Mouse (Mus musculus) megakaryocyte-erythroid progenitor cell, adult 5-6 weeks (primary cell): ENCODE results near the gene Pcsk4. TPM values are rescaled to one million over a fixed set of nuclear protein-coding genes. Genes with fewer than 3 reads are reported as not detected.

Source experiments
- ATAC-seq: replicated peaks from 2 replicates; pipeline ENCODE4 v1.8.0; 2016; ENCODE audit warnings: mild to moderate bottlenecking, inconsistent platforms; ENCODE audit not compliant: severe bottlenecking, poor library complexity, low FRiP score, low TSS enrichment
- total RNA-seq, 2 experiments: library from RNA; stranded (forward) in 1 of 2; stranded (reverse) in 1 of 2; fragments of 200-1000, 215-1000 nt in 1 of 2; fragments of >200 nt in 1 of 2; fragmentation: Nextera tagmentation in 1 of 2; gene quantifications; 2 replicates each; pipeline ENCODE4 v1.2.3; 2014 to 2017

Pcsk4 gene
- total RNA-seq, 2 experiments from 2014 or later = 1.6 to 16.1 TPM

DNA sequence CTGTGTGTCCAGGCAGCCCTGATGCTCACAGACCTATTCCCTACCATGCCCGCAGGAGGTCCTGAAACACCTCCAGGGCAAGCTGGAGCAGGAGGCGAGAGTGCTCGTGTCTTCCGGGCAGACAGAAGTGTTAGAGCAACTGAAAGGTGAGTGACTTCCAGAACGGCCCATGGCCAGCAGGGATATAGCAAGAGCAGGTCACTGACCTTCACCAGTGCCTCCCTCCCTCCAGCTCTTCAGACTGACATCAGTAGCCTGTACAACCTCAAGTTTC, 27.3 kb downstream of the Pcsk4 start:
- ATAC-seq = no peak

GRCm38 (mm10) chr10:80301256-80302081, 27.8 kb downstream of the Pcsk4 start:
- ATAC-seq = no peak

GRCm38 (mm10) chr10:80300672-80301181, 28.6 kb downstream of the Pcsk4 start:
- no peak for ATAC-seq

GRCm38 (mm10) chr10:80299824-80300223, 29.5 kb downstream of the Pcsk4 start:
- no peak for ATAC-seq

DNA sequence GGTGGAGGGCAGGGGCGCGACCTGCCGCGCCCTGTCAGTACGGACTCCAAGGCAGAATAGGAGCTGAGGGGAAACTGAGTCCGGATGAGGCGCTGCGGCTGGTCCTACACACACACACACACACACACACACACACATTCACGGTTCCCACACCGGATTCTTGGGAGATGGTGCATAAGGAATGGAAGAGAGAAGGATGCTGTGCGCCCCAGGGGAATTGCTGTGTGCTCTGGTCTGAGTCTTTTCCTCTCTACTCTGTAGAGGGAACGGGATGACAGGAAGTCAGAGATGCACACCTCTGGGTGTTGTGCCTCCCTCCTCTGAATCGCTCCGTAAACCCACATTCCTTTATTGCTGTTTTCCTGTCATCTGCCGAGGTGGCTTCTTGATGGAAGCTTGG, 30.0 kb downstream of the Pcsk4 start:
- no peak for ATAC-seq

- ATAC-seq = no peak
Measured at GRCm38 (mm10) chr10:80298571-80299281, 30.6 kb downstream of the Pcsk4 start.

DNA sequence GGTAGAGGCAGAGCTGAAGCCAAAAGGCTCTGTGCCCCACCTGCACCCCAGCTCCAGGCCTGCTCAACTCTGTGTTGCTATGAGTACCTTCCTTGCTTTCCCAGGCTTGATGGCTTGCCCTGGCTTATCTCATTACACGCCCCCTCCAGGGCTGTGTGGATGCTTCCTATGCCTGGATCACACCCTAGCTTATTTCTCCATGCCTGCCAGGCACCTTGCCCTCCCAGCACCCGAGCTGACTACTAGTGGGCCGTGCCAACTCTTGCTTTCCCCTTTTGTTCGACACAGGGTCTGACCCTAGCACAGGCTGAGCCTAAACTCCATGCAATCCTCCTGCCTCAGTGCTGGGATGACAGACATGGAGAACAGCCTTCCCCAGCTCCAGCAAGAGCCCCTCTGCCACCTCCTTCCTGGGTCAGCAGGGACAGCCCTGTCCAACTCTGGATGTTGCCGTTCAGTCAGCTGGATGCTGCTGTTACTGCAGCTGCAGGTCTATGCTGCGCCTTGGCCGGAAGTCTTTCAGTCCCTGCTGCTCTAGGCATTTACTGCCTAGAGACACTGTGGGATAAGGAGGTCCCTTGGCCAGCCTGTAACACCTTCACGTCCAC, 31.7 kb downstream of the Pcsk4 start:
- ATAC-seq = no peak

DNA sequence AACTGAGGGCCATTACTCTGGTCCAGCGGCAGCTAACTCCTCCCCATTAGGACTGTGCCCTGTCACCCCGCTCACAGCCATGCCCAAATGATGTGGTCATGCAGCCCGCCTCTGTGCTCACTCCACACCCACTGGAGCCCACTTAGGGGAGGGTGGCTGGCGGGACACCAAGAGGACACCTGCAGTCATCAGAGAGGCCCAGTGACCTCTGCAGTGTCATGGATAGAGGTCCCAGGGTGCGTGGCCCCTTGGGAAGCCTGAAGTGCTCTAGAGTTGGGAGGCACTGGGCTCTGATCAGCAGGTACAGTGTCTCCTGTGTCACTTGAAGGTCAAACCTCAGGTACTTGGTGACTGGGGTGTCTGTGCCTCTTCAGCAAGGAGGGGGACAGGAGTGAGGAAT, 32.5 kb downstream of the Pcsk4 start:
- ATAC-seq = no peak

DNA sequence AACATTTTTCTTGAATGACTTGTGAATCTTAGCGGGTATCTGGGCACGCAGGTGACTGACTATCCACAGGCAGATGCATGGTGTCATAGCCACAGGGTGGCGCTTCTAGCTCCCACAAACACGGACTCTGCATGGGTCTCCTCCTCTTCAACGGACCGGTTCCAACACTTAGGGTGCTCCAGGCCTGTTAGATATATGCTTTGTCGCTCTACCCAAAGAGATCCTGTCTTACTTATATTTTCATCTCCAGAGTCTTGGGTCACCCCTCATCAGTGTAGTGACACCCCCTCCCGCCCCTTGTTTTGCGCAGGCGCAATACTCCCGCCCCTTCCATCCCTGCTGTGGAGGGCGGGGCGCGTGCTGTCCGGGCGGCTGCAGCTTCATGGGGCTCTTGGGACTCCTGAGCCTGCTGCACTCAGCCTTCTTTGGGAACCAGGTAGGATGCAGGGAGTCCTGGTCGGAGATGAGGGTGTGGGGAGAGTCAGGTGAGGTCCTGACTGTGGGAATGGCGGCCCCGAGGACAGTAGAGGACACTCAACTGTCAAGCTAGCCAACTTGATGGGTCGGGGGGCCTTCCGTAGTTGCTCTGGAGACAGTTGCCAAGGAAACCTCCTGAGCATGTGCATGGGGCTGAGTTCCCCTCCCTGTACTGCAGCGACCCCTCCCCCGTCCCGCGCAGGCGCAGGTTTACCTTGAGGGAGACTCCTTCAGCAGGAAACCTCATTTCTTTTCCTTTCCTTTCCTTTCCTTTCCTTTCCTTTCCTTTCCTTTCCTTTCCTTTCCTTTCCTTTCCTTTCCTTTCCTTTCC, 33.5 kb downstream of the Pcsk4 start, which contains the start of gene Apc2:
Gene Apc2, plus strand, starts transcription at position 360 of the 808 bp plus-strand sequence.
- peak; percentile 62 for ATAC-seq

DNA sequence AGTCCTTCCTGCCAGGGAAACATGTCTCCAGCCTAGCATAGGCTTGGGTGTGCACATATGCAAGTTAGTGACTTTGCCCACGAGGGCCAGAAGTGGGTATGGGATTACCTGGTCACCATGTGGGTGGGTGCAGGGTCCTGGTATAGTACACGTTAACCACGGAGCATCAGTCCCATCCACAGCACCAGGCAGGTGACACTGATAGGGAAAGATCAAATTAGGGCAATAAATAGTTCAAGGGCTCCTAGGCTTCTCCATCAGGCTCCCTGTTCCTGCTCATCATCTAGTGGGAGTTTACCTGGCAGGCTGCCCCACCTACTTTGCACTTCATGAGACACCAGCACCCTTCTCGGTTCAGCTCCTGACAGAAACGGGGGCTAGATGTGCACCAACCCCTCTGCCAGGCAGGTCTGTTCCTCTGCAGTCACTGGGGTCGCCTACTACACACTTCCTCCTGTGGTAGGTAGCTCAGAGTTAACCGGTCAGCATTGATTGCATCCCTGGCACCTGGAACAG, 34.5 kb downstream of the Pcsk4 start:
- ATAC-seq = no peak

- no peak for ATAC-seq
Measured at GRCm38 (mm10) chr10:80294311-80294710, 35.0 kb downstream of the Pcsk4 start.

DNA sequence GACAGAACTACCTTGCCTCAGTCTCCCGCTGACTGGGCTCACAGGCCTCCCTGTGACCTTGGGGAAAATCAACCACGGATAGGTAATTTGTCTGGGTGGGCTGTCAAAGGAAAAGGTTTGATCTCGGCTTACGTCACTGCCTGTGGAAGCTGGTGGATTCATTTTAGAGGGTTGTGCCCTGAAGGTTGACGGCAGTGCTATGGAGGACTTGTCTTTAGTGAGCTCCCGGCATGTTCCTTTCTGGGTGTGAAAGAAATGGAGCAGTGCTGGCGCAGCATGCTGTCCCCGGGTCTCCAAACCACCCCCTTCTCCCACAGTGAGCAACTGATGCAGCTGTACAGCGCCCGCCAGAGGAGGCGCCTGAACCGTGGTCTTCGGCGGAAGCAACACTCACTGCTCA, 36.0 kb downstream of the Pcsk4 start:
- ATAC-seq = no peak

- peak; percentile 72 for ATAC-seq
Measured at GRCm38 (mm10) chr10:80292251-80293146, 36.8 kb downstream of the Pcsk4 start, which contains the start of gene Rps15. Rps15 (plus strand) TSS chr10:80292453.

- no peak for ATAC-seq
Measured at GRCm38 (mm10) chr10:80288657-80289056, 40.6 kb downstream of the Pcsk4 start.

DNA sequence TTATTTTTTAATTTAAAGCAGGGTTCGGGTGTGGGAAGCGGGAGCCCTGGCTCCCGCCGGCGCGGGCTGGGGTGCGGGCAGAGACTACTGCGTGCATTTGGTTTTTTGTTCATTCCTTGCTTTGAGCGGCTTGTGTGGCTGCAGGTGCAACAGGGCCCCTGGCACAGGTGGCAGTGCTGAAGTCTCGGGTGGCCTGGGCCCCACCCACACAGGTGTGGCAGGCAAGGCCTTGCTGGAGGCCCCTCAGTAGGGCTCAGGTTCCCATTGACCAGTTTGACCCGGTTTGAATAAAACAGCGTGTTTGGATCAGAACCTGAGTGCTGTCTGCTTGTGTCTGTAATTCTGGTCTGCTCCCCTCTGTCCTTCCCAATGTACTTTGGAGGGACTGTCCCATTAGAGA, 41.2 kb downstream of the Pcsk4 start:
- ATAC-seq = no peak

DNA sequence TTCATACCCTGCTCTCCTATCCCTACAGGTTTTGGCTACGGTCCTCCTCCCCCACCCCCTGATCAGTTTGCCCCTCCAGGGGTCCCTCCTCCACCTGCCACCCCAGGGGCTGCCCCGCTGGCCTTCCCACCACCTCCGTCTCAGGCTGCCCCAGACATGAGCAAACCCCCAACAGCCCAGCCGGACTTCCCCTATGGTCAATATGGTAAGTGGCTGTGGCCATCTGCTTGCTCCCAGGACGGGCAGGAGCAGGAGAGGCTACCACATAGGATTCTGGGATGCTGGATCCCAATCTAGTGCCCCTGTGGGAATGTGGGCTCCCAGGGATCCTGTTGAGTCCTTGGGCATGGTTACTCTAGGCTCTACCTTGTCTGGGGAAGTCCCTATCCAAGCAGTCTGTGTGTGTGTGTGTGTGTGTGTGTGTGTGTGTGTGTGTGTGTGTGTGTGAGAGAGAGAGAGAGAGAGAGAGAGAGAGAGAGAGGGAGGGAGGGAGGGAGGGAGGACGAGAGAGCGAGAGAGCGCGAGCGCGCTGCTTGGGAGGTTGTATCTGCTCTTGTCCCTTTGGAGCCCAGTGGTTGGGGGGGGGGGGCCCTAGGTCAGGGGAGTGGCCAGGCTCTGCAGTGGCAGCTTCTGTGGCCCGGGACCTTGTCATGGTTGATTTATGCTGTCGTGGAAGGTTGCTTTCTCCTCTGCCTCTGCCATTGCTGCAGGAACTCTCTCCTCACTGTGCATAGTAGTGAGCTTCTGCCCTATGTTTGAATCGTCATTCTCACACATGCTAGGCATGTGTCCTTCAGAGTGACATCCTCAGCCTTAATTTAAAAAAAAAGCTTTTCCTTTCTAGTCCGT, 43.9 kb downstream of the Pcsk4 start:
- ATAC-seq = no peak
